Mouse (Mus musculus) lung, adult 2 months (tissue): ENCODE data around the gene Shank2.

Experiments
- CTCF ChIP-seq: fragments of 200-500 bp; IDR thresholded peaks from 2 replicates; pipeline ENCODE4 v1.5.1; 2011; ENCODE audit warnings: mild to moderate bottlenecking, low read length, control low read depth; ENCODE audit not compliant: insufficient read depth
- POLR2A ChIP-seq: fragments of 200-500 bp; IDR thresholded peaks from 2 replicates; pipeline ENCODE4 v1.6.1; 2011; ENCODE audit warnings: low read depth, mild to moderate bottlenecking, control low read depth, low read length, borderline replicate concordance; ENCODE audit errors: extremely low read depth

DNA sequence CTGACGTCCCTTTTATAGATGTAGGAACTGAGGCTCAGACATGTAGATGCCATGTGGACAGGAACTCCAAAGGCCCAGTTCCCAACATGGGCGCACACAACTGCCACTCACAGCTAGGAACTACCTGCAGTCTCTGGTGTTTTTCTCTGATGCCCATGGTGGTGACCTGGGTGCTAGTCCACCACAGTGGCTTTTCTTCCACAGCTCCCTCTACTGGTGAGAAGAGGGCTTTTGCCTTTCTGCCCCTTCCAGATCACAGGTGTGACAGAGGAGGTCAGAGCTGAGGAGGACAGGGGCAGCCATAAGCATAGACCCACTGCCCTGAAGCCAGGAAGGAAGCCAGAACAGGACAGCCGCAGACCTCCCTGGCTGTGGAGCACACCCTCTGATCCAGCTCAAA lies 425.7 kb downstream of the Shank2 start:
- TF ChIP-seq CTCF (peak; percentile 28; the same call in 1 of the 2 replicates), POLR2A (no peak)
